Mouse (Mus musculus) forebrain, embryonic 11.5 days (tissue): Measurements from ENCODE around the gene Ell2. TPM values are rescaled to one million over a fixed set of nuclear protein-coding genes. Genes with fewer than 3 reads are reported as not detected.
A peak's percentile ranks its signal among the peaks of the same experiment; 100 is the strongest.
"Not testable (repeated sequence)": the region's sequence is repeated elsewhere in the genome, so short reads cannot be mapped to it uniquely, and the experiment has no call there.

Experiments
- ATAC-seq: fragments of 200-750 bp; cut with Nextera tagmentation; replicated peaks from 2 replicates; pipeline ENCODE4 v1.8.0; 2017; ENCODE audit warnings: moderate TSS enrichment; ENCODE audit not compliant: low FRiP score
- DNase-seq: peaks from one replicate; pipeline ENCODE4 v3.0.0-alpha.2; 2017; ENCODE audit warnings: low spot score
- H3K27ac ChIP-seq: fragments of 300-500 bp; sonication (generic); 2 replicates; pipeline ENCODE4 v1.5.1; 2014; ENCODE audit warnings: low read depth, low read length
- H3K27me3 ChIP-seq: fragments of 300-500 bp; sonication (generic); 2 replicates; pipeline ENCODE4 v1.6.1; 2014; ENCODE audit warnings: mild to moderate bottlenecking, low read length, mixed read lengths; ENCODE audit not compliant: control insufficient read depth, insufficient read depth
- H3K36me3 ChIP-seq: fragments of 300-500 bp; sonication (generic); 2 replicates; pipeline ENCODE4 v1.6.1; 2014; ENCODE audit warnings: mild to moderate bottlenecking, low read length, moderate library complexity, mixed read lengths; ENCODE audit not compliant: control insufficient read depth, insufficient read depth
- H3K4me1 ChIP-seq: fragments of 300-500 bp; sonication (generic); replicated peaks from 2 replicates; pipeline ENCODE4 v1.6.1; 2014; ENCODE audit warnings: low read length, mixed read lengths; ENCODE audit not compliant: control insufficient read depth, insufficient read depth
- H3K4me2 ChIP-seq: fragments of 300-500 bp; sonication (generic); 2 replicates; pipeline ENCODE4 v1.6.1; 2014; ENCODE audit warnings: low read depth, mild to moderate bottlenecking, low read length, moderate library complexity, mixed read lengths; ENCODE audit not compliant: severe bottlenecking
- H3K4me3 ChIP-seq: fragments of 300-500 bp; sonication (generic); 2 replicates; pipeline ENCODE4 v1.5.1; 2014; ENCODE audit warnings: low read depth, low read length
- H3K9ac ChIP-seq: fragments of 300-500 bp; sonication (generic); 2 replicates; pipeline ENCODE4 v1.6.1; 2014; ENCODE audit warnings: low read length
- H3K9me3 ChIP-seq: fragments of 300-500 bp; sonication (generic); 2 replicates; pipeline ENCODE4 v1.6.1; 2016; ENCODE audit warnings: low read length, mixed read lengths; ENCODE audit not compliant: control insufficient read depth
- WGBS: fragments of 180-500 bp; shearing (Covaris S2); extraction: QIAGEN DNeasy Blood & Tissue Kit; methylation state at CpG from one replicate; pipeline ENCODE4 v1.1.7; 2014; 5-methylcytosine and 5-hydroxymethylcytosine counted together
- polyA plus RNA-seq: library from polyadenylated mRNA; unstranded; fragments of >200 nt; fragmentation: Nextera tagmentation; extraction: Ambion mirVana; gene quantifications from 2 replicates; pipeline ENCODE4 v1.2.1, GENCODE M21; 2014

The Ell2 gene
- polyA plus RNA-seq, 1 experiment from 2014 or later = 3.3 TPM

- Histone ChIP-seq H3K4me3 (peak overlapping the region; percentile 70), H3K27ac (no peak overlapping the region), H3K36me3 (no peaks in the 10 kb centered on the region), H3K27me3 (peaks cover 3% of the 10 kb centered on the region; the same call in 1 of the 2 replicates), H3K9ac (peak overlapping the region; percentile 53), H3K4me1 (no peaks in the 10 kb centered on the region; the same call in 1 of the 2 replicates), H3K4me2 (peak overlapping the region; percentile 56), H3K9me3 (no peaks in the 10 kb centered on the region)
- ATAC-seq (no peak), DNase-seq (no peak)
- 10% methylated on average over 8 of the region's 8 CpGs for WGBS
Observed at GRCm38 (mm10) chr13:75708637-75709002, 2.1 kb downstream of the Ell2 start.

GRCm38 (mm10) chr13:75709026-75709778, 2.6 kb downstream of the Ell2 start:
- no peak overlapping the region for H3K27ac ChIP-seq
- H3K4me2 ChIP-seq = peak overlapping the region; percentile 56; the same call in 1 of the 2 replicates
- ATAC-seq (no peak), DNase-seq (no peak)
- H3K4me1 ChIP-seq = no peaks in the 10 kb centered on the region; the same call in 1 of the 2 replicates
- 54% methylated on average over 4 of the region's 4 CpGs for WGBS
- no peaks in the 10 kb centered on the region for H3K36me3 ChIP-seq
- H3K9ac ChIP-seq = no peak overlapping the region
- H3K4me3 ChIP-seq = no peak overlapping the region; the same call in 1 of the 2 replicates
- H3K9me3 ChIP-seq = no peaks in the 10 kb centered on the region
- H3K27me3 ChIP-seq = peaks cover 3% of the 10 kb centered on the region; the same call in 1 of the 2 replicates

DNA sequence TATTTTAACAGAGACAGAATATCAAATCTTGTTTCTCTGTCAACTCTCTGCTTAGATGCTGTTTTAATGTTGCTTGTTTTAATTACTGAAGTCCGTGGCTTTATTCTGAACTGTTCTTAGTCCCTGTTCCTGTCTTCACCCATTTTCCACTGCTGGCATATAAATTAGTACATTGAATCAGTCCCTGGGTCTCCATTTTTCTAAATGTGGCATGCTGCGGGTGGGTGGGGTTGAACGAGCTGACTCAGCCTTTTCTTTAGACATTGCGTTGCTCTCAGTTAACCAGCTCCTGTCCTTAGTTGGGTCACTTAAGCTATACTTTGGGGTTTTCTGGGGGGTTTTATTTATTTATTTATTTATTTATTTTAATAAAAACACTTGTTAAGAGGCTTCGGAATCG, 3.6 kb downstream of the Ell2 start:
- Histone ChIP-seq H3K27ac (no peak overlapping the region), H3K4me3 (no peak overlapping the region), H3K4me2 (no peak overlapping the region), H3K4me1 (no peaks in the 10 kb centered on the region; the same call in 1 of the 2 replicates), H3K9ac (no peak overlapping the region), H3K9me3 (no peaks in the 10 kb centered on the region), H3K27me3 (peaks cover 3% of the 10 kb centered on the region; the same call in 1 of the 2 replicates), H3K36me3 (no peaks in the 10 kb centered on the region)
- DNase-seq = no peak
- no peak for ATAC-seq
- 73% methylated on average over 6 of the region's 6 CpGs for WGBS

- ATAC-seq = not testable (repeated sequence)
Observed at GRCm38 (mm10) chr13:75711517-75711916, 5.0 kb downstream of the Ell2 start.

GRCm38 (mm10) chr13:75712544-75712943, 6.0 kb downstream of the Ell2 start:
- H3K9ac ChIP-seq, ATAC-seq, DNase-seq, H3K27ac ChIP-seq, H3K36me3 ChIP-seq, H3K4me1 ChIP-seq, H3K27me3 ChIP-seq, H3K4me3 ChIP-seq, H3K9me3 ChIP-seq, H3K4me2 ChIP-seq: not testable (repeated sequence)
- WGBS = 88% methylated on average over 4 of the region's 5 CpGs

More at GRCm38 (mm10) chr13:75711517-75711916, 5.0 kb downstream of the Ell2 start:
- not testable (repeated sequence) for H3K9ac ChIP-seq, H3K9me3 ChIP-seq, H3K4me2 ChIP-seq, H3K4me3 ChIP-seq, H3K4me1 ChIP-seq, H3K27me3 ChIP-seq, H3K36me3 ChIP-seq, DNase-seq, H3K27ac ChIP-seq
- WGBS = 91% methylated on average over 3 of the region's 4 CpGs

GRCm38 (mm10) chr13:75714407-75714806, 7.8 kb downstream of the Ell2 start:
- WGBS = 92% methylated on average over 6 of the region's 6 CpGs
- H3K27ac ChIP-seq = no peak overlapping the region
- no peak overlapping the region for H3K4me3 ChIP-seq
- ATAC-seq (no peak), DNase-seq (no peak)
- H3K27me3 ChIP-seq = peaks cover 2% of the 10 kb centered on the region; the same call in 1 of the 2 replicates
- no peaks in the 10 kb centered on the region for H3K4me1 ChIP-seq
- no peaks in the 10 kb centered on the region for H3K36me3 ChIP-seq
- no peak overlapping the region for H3K4me2 ChIP-seq
- H3K9ac ChIP-seq = no peak overlapping the region
- no peaks in the 10 kb centered on the region for H3K9me3 ChIP-seq

DNA sequence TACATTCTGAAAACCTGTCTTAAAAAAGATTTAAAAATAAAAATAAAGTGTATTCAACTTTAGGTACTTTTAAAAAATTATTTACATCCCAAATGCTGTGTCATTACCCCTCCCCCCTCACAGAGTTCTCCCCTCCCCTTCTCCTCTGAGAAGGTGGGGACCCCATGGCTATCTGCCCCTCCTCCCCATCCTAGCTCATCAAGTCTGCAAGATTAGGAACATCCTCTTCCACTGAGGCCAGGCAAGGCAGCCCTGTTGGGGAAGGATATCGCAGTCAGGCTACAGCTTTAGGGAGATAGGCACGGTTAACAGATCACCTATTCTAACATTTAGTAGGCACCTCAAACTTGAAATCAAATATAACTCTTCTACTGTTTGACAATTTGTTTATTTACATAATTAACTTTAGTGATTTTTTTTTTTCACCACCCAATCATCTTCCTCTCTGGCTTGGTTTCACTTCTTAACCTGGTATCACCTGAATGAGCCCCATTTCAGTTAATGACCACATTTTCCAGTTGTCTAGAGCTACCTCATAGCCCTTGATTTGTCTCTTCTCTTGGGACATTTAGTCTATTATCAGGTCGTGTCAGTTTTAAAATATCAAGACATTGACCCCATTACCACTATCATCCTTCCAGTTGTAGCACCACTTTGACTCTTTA, 11.2 kb downstream of the Ell2 start:
- H3K4me1 ChIP-seq = no peaks in the 10 kb centered on the region
- WGBS = 66% methylated on average over 3 of the region's 3 CpGs

GRCm38 (mm10) chr13:75718376-75718775, 11.8 kb downstream of the Ell2 start:
- ATAC-seq = no peak
- Histone ChIP-seq H3K27me3 (no peaks in the 10 kb centered on the region), H3K36me3 (no peaks in the 10 kb centered on the region), H3K27ac (no peak overlapping the region), H3K9ac (no peak overlapping the region), H3K4me3 (no peak overlapping the region), H3K4me2 (no peak overlapping the region), H3K9me3 (no peaks in the 10 kb centered on the region), H3K4me1 (no peaks in the 10 kb centered on the region)
- DNase-seq = no peak

More for the DNA sequence above, 11.2 kb downstream of the Ell2 start:
- H3K4me2 ChIP-seq = no peak overlapping the region
- H3K36me3 ChIP-seq = no peaks in the 10 kb centered on the region
- H3K27me3 ChIP-seq = no peaks in the 10 kb centered on the region
- H3K9ac ChIP-seq = no peak overlapping the region
- no peak for ATAC-seq
- H3K27ac ChIP-seq = no peak overlapping the region
- DNase-seq = no peak
- H3K4me3 ChIP-seq = no peak overlapping the region
- no peaks in the 10 kb centered on the region for H3K9me3 ChIP-seq
